8 mouse cellular contexts compared by ENCODE assay signal in the genomic region with DNA sequence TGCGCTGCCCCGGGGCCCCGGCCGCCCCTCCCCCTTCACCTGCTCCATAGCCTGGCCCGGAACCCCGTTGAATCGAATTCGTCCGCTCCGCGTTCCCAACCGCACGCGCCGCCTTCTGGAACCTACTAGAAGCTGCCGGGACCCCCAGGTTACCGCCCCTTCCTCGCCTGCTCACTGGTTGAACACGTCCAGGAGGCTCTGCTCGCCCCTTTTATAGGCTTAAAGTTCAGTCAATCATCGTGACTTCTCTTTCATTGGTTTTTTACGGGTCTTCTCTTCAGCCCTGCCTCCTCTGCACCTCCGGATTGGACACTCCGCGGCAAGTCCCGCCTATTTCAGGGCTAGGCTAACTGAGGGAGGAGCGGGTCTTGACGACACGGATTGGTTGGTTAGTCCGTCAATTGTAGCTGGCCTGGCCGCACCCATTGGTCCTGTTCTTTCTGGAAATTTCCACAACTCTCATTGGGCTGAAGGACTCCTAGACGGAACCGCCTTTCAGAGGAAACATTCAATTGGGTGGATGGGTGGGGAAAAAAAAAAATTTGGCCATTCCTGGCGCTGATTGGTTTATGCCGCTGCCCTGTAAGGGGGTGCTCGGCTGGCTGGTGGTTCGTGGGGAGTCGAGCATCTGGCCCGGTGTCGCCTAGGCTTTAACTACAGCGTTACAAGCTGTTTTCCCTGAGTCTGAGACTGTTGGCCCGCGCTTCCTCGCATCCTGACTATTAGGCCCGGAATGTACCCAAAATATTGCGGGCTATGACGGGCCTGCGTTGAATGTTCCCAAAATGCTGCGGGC. TPM values are rescaled to one million over a fixed set of nuclear protein-coding genes. Genes with fewer than 3 reads are reported as not detected.
DNase-seq lines count a peak whose midpoint lies in the region; ATAC-seq and TF ChIP-seq lines count a peak whose summit lies in the region.

TSS of gene Stip1 (minus strand) at position 127 of the 796 bp plus-strand sequence.

- no peaks in the 10 kb centered on the region; a peak in 1 of 4 replicates for H3K4me1 ChIP-seq in ES-E14 (ENCODE audit: control insufficient read depth in 2 of 2, insufficient read depth in 2 of 2, low read length in 2 of 2, poor library complexity in 1 of 2)
- peaks cover 37% of the 10 kb centered on the region for H3K4me1 ChIP-seq in forebrain, embryonic 15.5 days
- H3K4me1 ChIP-seq in lung, adult 2 months (ENCODE audit: control insufficient read depth, insufficient read depth, low read length) = peaks cover 5% of the 10 kb centered on the region

- under 1% methylated on average over 49 of the region's 49 CpGs for WGBS in forebrain, embryonic 15.5 days
- under 1% methylated on average over 49 of the region's 49 CpGs for WGBS in lung, adult 2 months

- H3K9me3 ChIP-seq in ES-E14 (ENCODE audit: control insufficient read depth, insufficient read depth, low read depth, low read length) = no peaks in the 10 kb centered on the region
- H3K9me3 ChIP-seq in forebrain, embryonic 15.5 days = no peaks in the 10 kb centered on the region

- no peak for TF ChIP-seq CTCF in lung, adult 2 months (IDR thresholded peaks at IDR 0.05; ENCODE audit: insufficient read depth, low read length)

- peak within 1 kb of the TSS; percentile 93 to 97 for H3K4me3 ChIP-seq in ES-E14 (ENCODE audit: insufficient read depth in 1 of 2, low read depth in 1 of 2, low read length in 2 of 2, poor library complexity in 1 of 2, severe bottlenecking in 1 of 2)
- H3K4me3 ChIP-seq in forebrain, embryonic 15.5 days = peak within 1 kb of the TSS; percentile 61
- H3K4me3 ChIP-seq in lung, adult 2 months (replicated peaks; ENCODE audit: extremely low read depth, low read depth, low read length) = peak within 1 kb of the TSS; percentile 82

- in situ Hi-C loops in ES-E14 (cut with MboI; ENCODE audit: low sequenced_read_pairs in 2 of 2, unreplicated experiment in 2 of 2) = no loop called here

- H3K36me3 ChIP-seq in ES-E14 (ENCODE audit: control insufficient read depth, insufficient read depth, low read length, poor library complexity, severe bottlenecking) = peaks cover 5% of the 10 kb centered on the region
- peaks cover 7% of the 10 kb centered on the region for H3K36me3 ChIP-seq in forebrain, embryonic 15.5 days

- ATAC-seq in forebrain, embryonic 15.5 days (replicated peaks) = peak; percentile 99
- ATAC-seq in neutrophil, adult 5-6 weeks (ENCODE audit: extremely low read depth, insufficient number of reproducible peaks, low FRiP score, poor library complexity, severe bottlenecking) = peak; percentile 92

- peak within 1 kb of the TSS; percentile 88 for H3K9ac ChIP-seq in ES-E14 (ENCODE audit: insufficient read depth, low read depth, low read length, poor library complexity, severe bottlenecking)
- H3K9ac ChIP-seq in forebrain, embryonic 15.5 days (replicated peaks) = peak within 1 kb of the TSS; percentile 82

- DNase-seq in ES-E14 (ENCODE audit: low read depth, low spot score) = peak; percentile 100
- peak; percentile 100 for DNase-seq in cerebellum, adult 11-12 months
- peak; percentile 100 for DNase-seq in heart, postnatal 25 days (ENCODE audit: low spot score)
- DNase-seq in layer of hippocampus, adult 18-20 months (ENCODE audit: low spot score in 2 of 2) = peak; percentile 100
- peak; percentile 99 for DNase-seq in lung, adult 2 months
- DNase-seq in thymus, adult 18-20 months = peak; percentile 99 to 100

- peak within 1 kb of the TSS; percentile 72 for H3K4me2 ChIP-seq in forebrain, embryonic 15.5 days (replicated peaks)

- H3K27me3 ChIP-seq in forebrain, embryonic 15.5 days = no peaks in the 10 kb centered on the region

- intact Hi-C loops in heart, postnatal 25 days (cut with DNase I) = loop anchor here (5.0 kb wide), 1 partner anchor 43 kb away; the partner anchor contains the start of genes Nudt22 and Trpt1

- TF ChIP-seq POLR2A in lung, adult 2 months (IDR thresholded peaks at IDR 0.05; ENCODE audit: borderline replicate concordance, extremely low read depth, low read depth, low read length) = peak; percentile 99

- H3K27ac ChIP-seq in ES-E14 (ENCODE audit: insufficient read depth, low read depth, low read length, poor library complexity, severe bottlenecking) = peak within 1 kb of the TSS; percentile 76
- H3K27ac ChIP-seq in forebrain, embryonic 15.5 days (replicated peaks) = peak within 1 kb of the TSS; percentile 95

TF ChIP-seq in ES-E14, 5 proteins besides CTCF, POLR2A, EP300 and RAD21:
- 0 out of 2 replicates have a peak, but pooled peaks have one; percentile 45 for TF ChIP-seq HCFC1 (IDR thresholded peaks at IDR 0.05; ENCODE audit: borderline replicate concordance, insufficient read depth, low read length)
- TF ChIP-seq MAFK (IDR thresholded peaks at IDR 0.05; ENCODE audit: insufficient read depth, low read depth, low read length) = no peak
- TF ChIP-seq ZNF384 (IDR thresholded peaks at IDR 0.05; ENCODE audit: low read depth, low read length) = peak; percentile 99
- TF ChIP-seq CHD2 (IDR thresholded peaks at IDR 0.05; ENCODE audit: low read depth, low read length) = peak; percentile 96

RNA-seq across cellular contexts. Expression of gene Stip1, which starts in this region (rescaled TPM):
- total RNA-seq in ES-E14 (2012; rRNA removed) = 217 and 280 TPM in 2 replicates
- polyA plus RNA-seq in forebrain, embryonic 15.5 days (2015; fragmentation: Nextera tagmentation; extraction: Ambion mirVana) = 243 and 245 TPM in 2 replicates
- total RNA-seq in heart, postnatal 25 days (2021) = 100 to 1,000 TPM; 110 to 129 TPM
- 100 to 1,000 TPM; 218 to 230 TPM for total RNA-seq in layer of hippocampus, adult 18-20 months (2021)
- 25.0 and 31.4 TPM in 2 replicates for polyA plus RNA-seq in lung, adult 2 months (2012; rRNA removed)
- total RNA-seq in neutrophil, adult 5-6 weeks (2017) = 73.9 and 81.6 TPM in 2 replicates

Comparison
In these comparisons a context has a peak if more than half of its experiments do, and no peak if none do; other contexts are left out.
1. Peak in every context shown above with its lines: DNase-seq, ATAC-seq, H3K4me3 ChIP-seq and H3K27ac ChIP-seq.